Mouse (Mus musculus) layer of hippocampus, adult 9-10 months (tissue): ENCODE data around the gene Jmjd6.

Source experiments
- DNase-seq: peaks from one replicate; pipeline ENCODE4 v3.0.0; 2022; ENCODE audit warnings: low spot score

The Jmjd6 gene

DNA sequence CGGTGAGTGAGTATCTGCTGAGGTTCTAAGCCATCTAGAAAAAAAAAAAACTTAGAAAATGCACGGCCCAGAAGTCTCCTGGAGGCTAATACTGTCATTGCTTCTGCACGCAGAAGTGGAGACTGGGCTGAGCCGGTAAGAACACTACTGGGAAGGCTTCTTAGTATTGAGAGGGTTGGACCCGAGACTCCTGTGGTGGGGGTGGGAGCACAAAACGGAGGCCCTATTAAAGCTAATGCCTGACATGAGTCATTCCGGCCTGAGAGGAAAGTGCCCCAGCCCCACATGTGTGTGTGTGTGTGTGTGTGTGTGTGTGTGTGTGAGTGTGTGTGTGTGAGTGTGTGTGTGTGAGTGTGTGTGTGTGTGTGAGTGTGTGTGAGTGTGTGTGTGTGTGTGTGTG lies 36.1 kb downstream of the Jmjd6 start:
- no peak for DNase-seq

DNA sequence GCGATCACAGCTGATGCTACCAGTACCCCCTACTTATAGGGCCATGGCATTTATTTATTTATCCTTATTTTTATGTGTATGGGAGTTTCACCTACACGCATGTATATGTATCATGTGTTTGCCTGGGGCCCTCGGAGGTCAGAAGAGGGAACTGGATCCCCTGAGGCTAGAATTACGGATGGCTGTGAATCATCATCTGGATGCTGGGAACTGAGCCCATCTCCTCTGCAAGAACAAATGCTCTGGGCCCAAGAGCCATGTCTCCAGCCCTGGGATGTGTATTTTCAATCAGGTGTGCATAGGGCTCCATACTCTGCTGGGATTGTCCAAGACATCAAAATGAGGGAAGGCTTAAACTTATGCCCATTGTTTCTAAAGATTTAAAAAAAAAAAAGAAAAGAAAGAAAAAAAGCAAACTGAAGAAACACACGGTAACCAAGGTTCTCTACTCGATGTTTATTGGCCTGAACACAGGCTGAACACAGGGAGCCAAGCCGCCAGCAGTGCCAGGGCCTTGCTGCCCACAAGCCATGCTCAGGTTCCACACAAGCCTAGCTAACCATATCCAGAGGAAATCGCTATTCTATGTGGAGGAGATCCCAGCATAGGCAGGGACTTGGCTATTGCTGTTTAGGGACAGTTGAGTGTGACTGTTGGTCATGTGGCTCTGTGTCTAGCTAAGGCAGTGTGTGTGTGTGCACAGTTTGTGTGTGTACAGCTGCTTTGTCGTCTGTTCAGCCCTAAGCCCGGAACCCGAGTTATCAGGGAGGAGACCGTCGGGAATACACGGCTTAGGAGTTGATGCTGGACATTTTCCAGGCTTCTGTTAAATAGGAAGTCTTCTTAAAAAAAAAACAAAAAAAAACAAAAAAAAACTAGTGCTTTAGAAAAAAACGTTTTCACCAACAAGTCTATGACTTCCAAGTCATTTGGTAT lies 36.8 kb downstream of the Jmjd6 start:
- DNase-seq = no peak

DNA sequence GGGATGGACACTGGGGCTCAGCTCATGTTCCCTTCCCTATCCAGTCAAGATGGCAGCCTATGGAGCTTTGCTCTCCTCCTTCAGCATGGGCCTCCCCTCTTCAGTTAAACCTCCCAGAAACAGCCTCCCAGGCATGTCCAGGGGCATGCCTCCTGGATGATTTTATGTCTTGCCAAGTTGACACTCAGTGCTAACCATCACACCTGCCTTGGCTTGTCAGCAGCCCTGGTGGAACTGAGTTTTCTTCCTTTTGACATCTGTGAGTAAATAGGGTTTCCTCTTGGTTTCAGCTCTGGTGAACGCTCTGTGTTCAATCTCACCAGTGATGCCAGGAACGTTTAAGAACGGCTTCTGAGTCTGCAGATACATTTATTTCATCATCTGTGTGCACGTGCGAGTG lies 40.5 kb downstream of the Jmjd6 start:
- no peak for DNase-seq

DNA sequence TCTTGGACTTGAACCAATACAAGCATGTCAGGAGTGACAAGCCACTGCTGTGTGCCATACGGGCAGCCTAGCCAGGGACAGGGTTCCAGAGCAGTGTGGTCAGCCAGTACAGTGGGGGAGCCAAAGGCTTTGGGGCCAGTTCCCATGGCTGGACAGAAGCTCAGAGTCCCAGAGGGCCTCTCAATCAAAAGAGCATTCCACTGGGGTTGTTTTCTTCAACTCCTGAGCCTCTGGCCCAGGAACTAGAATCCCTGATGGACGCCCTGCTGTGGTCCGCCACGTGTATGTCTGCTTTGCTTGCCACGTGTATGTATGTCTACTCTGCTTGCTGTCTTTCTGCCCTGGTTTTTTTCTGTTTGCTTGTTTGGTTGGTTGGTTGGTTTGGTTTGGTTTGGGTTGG lies 42.1 kb downstream of the Jmjd6 start:
- DNase-seq = no peak

DNA sequence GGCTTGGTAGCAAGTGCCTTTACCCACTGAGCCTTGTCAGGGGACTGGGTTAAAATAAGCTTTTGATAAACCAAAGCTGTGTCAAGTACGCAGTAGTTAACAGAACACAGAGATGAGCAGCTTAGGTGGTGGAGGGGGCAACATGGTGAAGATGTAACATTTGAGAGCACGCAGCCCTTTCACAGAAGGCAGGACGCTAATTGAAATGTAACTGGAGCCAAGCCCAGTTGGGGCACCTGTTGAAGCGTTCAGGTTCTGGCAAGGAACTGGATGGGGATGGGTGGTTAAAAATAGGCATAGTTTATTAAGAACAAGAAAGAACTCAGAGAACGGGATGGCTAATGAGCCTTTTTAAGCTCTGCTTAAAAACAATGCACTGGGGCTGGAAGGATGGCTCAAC lies 43.9 kb downstream of the Jmjd6 start:
- DNase-seq = no peak
